Mouse (Mus musculus): ENCODE results near the gene Ngf. TPM values are rescaled to one million over a fixed set of nuclear protein-coding genes. Genes with fewer than 3 reads are reported as not detected.

The Ngf gene
- total and polyA plus RNA-seq, 3 experiments = not detected

DNA sequence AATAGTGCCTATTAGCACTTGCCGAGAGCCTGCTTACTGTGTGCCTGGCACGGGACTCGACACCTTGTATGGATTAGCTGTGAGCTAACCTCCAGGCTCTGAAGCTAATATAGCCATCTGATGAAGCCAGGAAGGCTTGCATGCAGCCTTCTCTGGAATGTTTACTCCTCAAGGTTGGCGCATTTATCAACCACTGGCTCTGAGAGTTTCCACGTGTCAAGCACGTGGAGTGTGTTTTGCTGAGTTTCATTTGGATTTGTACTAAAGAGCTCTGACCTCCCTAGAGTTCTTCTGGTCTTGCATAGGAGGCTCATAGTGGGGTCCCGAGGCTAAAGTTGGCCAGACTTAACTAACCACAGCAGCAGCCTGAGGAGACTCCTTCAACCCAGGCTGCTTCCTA is 55.2 kb downstream of the Ngf start:
- in situ Hi-C loops (cut with MboI; ENCODE audit: low pct_ligation_motif_present, low pct_unique_long_range_greater_than_20kb, low sequenced_read_pairs) (no loop called here), dilution Hi-C loops (cut with MboI; ENCODE audit: extremely low pct_ligation_motif_present, extremely low pct_unique_long_range_greater_than_20kb, low sequenced_read_pairs) (no loop called here)
- Histone ChIP-seq H3K36me3 (replicated peaks in 1 of 2; ENCODE audit: control insufficient read depth in 1 of 2, insufficient read depth in 1 of 2, low read length in 1 of 2) (no peaks in the 10 kb centered on the region), H3K9me3 (replicated peaks; ENCODE audit: low read length) (no peaks in the 10 kb centered on the region), H3K4me1 (ENCODE audit: control insufficient read depth in 1 of 2, insufficient read depth in 2 of 2) (peaks cover 2 to 12% of the 10 kb centered on the region in 2 experiments; a peak in 3 of 4 replicates), H3K27ac (ENCODE audit: insufficient read depth, low read depth) (no peak overlapping the region), H3K4me2 (ENCODE audit: insufficient read depth, low read depth, poor library complexity, severe bottlenecking) (no peak overlapping the region), H3K9ac (ENCODE audit: insufficient read depth, low read depth) (no peak overlapping the region), H3K4me3 (replicated peaks in 1 of 3; ENCODE audit: low read depth in 2 of 3, low read length in 2 of 3, poor library complexity in 1 of 3) (no peak overlapping the region), H3K79me2 (replicated peaks; ENCODE audit: control insufficient read depth, extremely low read depth, insufficient read depth, poor library complexity, severe bottlenecking) (no peaks in the 10 kb centered on the region), H3K27me3 (replicated peaks) (no peaks in the 10 kb centered on the region)
- DNase-seq (ENCODE audit: extremely low read depth) = no peak
- TF ChIP-seq MAX (IDR thresholded peaks at IDR 0.05; ENCODE audit: low read length) (no peak), MYC (IDR thresholded peaks at IDR 0.05; ENCODE audit: low read depth, low read length) (no peak), ELF1 (IDR thresholded peaks at IDR 0.05; ENCODE audit: low read depth, low read length) (no peak), MAFK (IDR thresholded peaks at IDR 0.05; ENCODE audit: insufficient replicate concordance, low read length) (no peak), SIN3A (IDR thresholded peaks at IDR 0.05; ENCODE audit: low read length) (no peak), USF1 (IDR thresholded peaks at IDR 0.05; ENCODE audit: low read depth, low read length) (no peak), RCOR1 (conservative IDR thresholded peaks at IDR 0.05; ENCODE audit: low read depth, low read length) (no peak), MAZ (IDR thresholded peaks at IDR 0.05; ENCODE audit: low read depth, low read length) (no peak), IRF4 (IDR thresholded peaks at IDR 0.05; ENCODE audit: low read depth, low read length) (no peak), ZKSCAN1 (IDR thresholded peaks at IDR 0.05; ENCODE audit: borderline replicate concordance, low read depth, low read length) (no peak), JUND (conservative IDR thresholded peaks at IDR 0.05; ENCODE audit: low read depth, low read length) (no peak), USF2 (conservative IDR thresholded peaks at IDR 0.05; ENCODE audit: low read depth, low read length) (no peak), ZNF384 (IDR thresholded peaks at IDR 0.05; ENCODE audit: low read depth, low read length) (no peak), NRF1 (IDR thresholded peaks at IDR 0.05; ENCODE audit: low read depth, low read length) (no peak), CHD1 (IDR thresholded peaks at IDR 0.05; ENCODE audit: low read depth, low read length) (no peak), PAX5 (IDR thresholded peaks at IDR 0.05; ENCODE audit: low read length) (no peak), POLR2AphosphoS2 (IDR thresholded peaks at IDR 0.05; ENCODE audit: low read depth, low read length) (no peak), BHLHE40 (IDR thresholded peaks at IDR 0.05; ENCODE audit: low read depth, low read length) (no peak)

DNA sequence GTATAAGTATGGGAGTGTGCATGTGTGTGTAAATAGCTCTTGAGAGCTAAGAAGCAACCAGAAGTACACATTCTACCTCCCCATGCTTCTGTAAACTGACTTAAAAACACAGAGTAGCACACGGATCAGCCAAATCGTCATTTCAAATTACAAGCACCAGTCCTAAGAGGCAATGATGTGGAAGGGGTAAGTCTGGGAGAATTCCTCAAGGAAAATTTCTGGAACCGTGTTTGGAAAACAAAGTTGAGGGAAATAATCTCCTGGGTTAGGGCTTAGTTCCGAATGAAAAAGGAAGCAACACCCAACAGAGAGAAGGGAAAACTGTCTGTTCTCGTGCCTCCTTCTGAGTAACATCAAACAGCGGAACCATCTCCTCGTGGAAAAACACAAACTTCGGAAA is 56.1 kb downstream of the Ngf start:
- no peaks in the 10 kb centered on the region for H3K9me3 ChIP-seq (replicated peaks; ENCODE audit: low read length)
- no peaks in the 10 kb centered on the region for H3K27me3 ChIP-seq (replicated peaks)
- H3K9ac ChIP-seq (ENCODE audit: insufficient read depth, low read depth) = no peak overlapping the region
- H3K4me1 ChIP-seq (ENCODE audit: control insufficient read depth in 1 of 2, insufficient read depth in 2 of 2) = peaks cover 2 to 12% of the 10 kb centered on the region in 2 experiments; a peak in 3 of 4 replicates
- H3K36me3 ChIP-seq (replicated peaks in 1 of 2; ENCODE audit: control insufficient read depth in 1 of 2, insufficient read depth in 1 of 2, low read length in 1 of 2) = no peaks in the 10 kb centered on the region
- in situ Hi-C loops (cut with MboI; ENCODE audit: low pct_ligation_motif_present, low pct_unique_long_range_greater_than_20kb, low sequenced_read_pairs) (no loop called here), dilution Hi-C loops (cut with MboI; ENCODE audit: extremely low pct_ligation_motif_present, extremely low pct_unique_long_range_greater_than_20kb, low sequenced_read_pairs) (no loop called here)
- TF ChIP-seq ZC3H11A (IDR thresholded peaks at IDR 0.05; ENCODE audit: low read depth, low read length) = no peak
- TF ChIP-seq MAZ (IDR thresholded peaks at IDR 0.05; ENCODE audit: low read depth, low read length) = no peak
- no peak for TF ChIP-seq ELF1 (IDR thresholded peaks at IDR 0.05; ENCODE audit: low read depth, low read length)
- TF ChIP-seq MYC (IDR thresholded peaks at IDR 0.05; ENCODE audit: low read depth, low read length) = no peak
- no peak for TF ChIP-seq MEF2A (IDR thresholded peaks at IDR 0.05; ENCODE audit: borderline replicate concordance, low read depth, low read length)
- TF ChIP-seq MXI1 (IDR thresholded peaks at IDR 0.05; ENCODE audit: low read depth, low read length) = no peak
- no peak for TF ChIP-seq NRF1 (IDR thresholded peaks at IDR 0.05; ENCODE audit: low read depth, low read length)
- no peak for TF ChIP-seq CHD1 (IDR thresholded peaks at IDR 0.05; ENCODE audit: low read depth, low read length)
- TF ChIP-seq ZNF384 (IDR thresholded peaks at IDR 0.05; ENCODE audit: low read depth, low read length) = no peak
- H3K27ac ChIP-seq (ENCODE audit: insufficient read depth, low read depth) = no peak overlapping the region
- no peak for DNase-seq (ENCODE audit: extremely low read depth)
- H3K4me2 ChIP-seq (ENCODE audit: insufficient read depth, low read depth, poor library complexity, severe bottlenecking) = peak overlapping the region; percentile 91
- H3K4me3 ChIP-seq (replicated peaks in 1 of 3; ENCODE audit: low read depth in 2 of 3, low read length in 2 of 3, poor library complexity in 1 of 3) = peak overlapping the region in 1 of 3 experiments; percentile 39
- no peaks in the 10 kb centered on the region for H3K79me2 ChIP-seq (replicated peaks; ENCODE audit: control insufficient read depth, extremely low read depth, insufficient read depth, poor library complexity, severe bottlenecking)
